Mouse (Mus musculus): Measurements from ENCODE around the gene Dhx8.

GRCm38 (mm10) chr11:101786651-101787050 lies 53.9 kb downstream of the Dhx8 start:
- no peak for TF ChIP-seq POLR2A (IDR thresholded peaks at IDR 0.05; ENCODE audit: extremely low read depth, insufficient read depth, low read length)
- TF ChIP-seq CTCF (IDR thresholded peaks at IDR 0.05; ENCODE audit: extremely low read depth, insufficient read depth, low read length) = no peak

All from cortical plate, adult 2 months (tissue).